Mouse (Mus musculus): ENCODE data around the gene Bcat2. TPM values are rescaled to one million over a fixed set of nuclear protein-coding genes. Genes with fewer than 3 reads are reported as not detected.

Gene Bcat2
- polyA plus RNA-seq, 1 experiment from 2014 or later = 44.0 TPM

- Histone ChIP-seq H3K9ac (ENCODE audit: low read depth, low read length) (no peak overlapping the region), H3K4me2 (ENCODE audit: low read depth, low read length) (no peak overlapping the region), H3K9me3 (replicated peaks; ENCODE audit: control insufficient read depth, low read length) (no peaks in the 10 kb centered on the region), H3K4me1 (ENCODE audit: control insufficient read depth, low read depth, low read length) (no peaks in the 10 kb centered on the region; the same call in 1 of the 2 replicates), H3K27me3 (ENCODE audit: control insufficient read depth, insufficient read depth, low read depth, low read length) (no peaks in the 10 kb centered on the region), H3K27ac (ENCODE audit: low read length) (no peak overlapping the region), H3K4me3 (ENCODE audit: low read depth, low read length) (no peak overlapping the region), H3K36me3 (ENCODE audit: control insufficient read depth, insufficient read depth) (no peaks in the 10 kb centered on the region)
- 66% methylated on average over 6 of the region's 6 CpGs for WGBS (ENCODE audit: insufficient replicate concordance)
- ATAC-seq (ENCODE audit: low read depth) = no peak
These were observed 67.8 kb downstream of the Bcat2 start for GRCm38 (mm10) chr7:45637710-45638109.

GRCm38 (mm10) chr7:45638623-45639401 is 68.9 kb downstream of the Bcat2 start:
- H3K4me3 ChIP-seq (ENCODE audit: low read depth, low read length) = no peak overlapping the region
- no peaks in the 10 kb centered on the region for H3K27me3 ChIP-seq (ENCODE audit: control insufficient read depth, insufficient read depth, low read depth, low read length)
- H3K4me2 ChIP-seq (ENCODE audit: low read depth, low read length) = peak overlapping the region; percentile 6; the same call in 1 of the 2 replicates
- H3K9ac ChIP-seq (ENCODE audit: low read depth, low read length) = no peak overlapping the region
- H3K9me3 ChIP-seq (replicated peaks; ENCODE audit: control insufficient read depth, low read length) = no peaks in the 10 kb centered on the region
- ATAC-seq (ENCODE audit: low read depth) = peak; percentile 75
- peaks cover 6% of the 10 kb centered on the region; the same call in 1 of the 2 replicates for H3K4me1 ChIP-seq (ENCODE audit: control insufficient read depth, low read depth, low read length)
- 63% methylated on average over 29 of the region's 29 CpGs for WGBS (ENCODE audit: insufficient replicate concordance)
- H3K27ac ChIP-seq (ENCODE audit: low read length) = no peak overlapping the region
- H3K36me3 ChIP-seq (ENCODE audit: control insufficient read depth, insufficient read depth) = no peaks in the 10 kb centered on the region

Other genes starting within 250 kb of the Bcat2 start
- gene Trpm4, start 236.4 kb upstream of the Bcat2 start, polyA plus RNA-seq (2015; fragmentation: Nextera tagmentation; extraction: Ambion mirVana) = 0.85 and 1.7 TPM in 2 replicates
- 0.39 and 0.60 TPM in 2 replicates for gene Hrc, start 234.9 kb upstream of the Bcat2 start, polyA plus RNA-seq (2015; fragmentation: Nextera tagmentation; extraction: Ambion mirVana)
- gene Ppfia3, start 203.1 kb upstream of the Bcat2 start, polyA plus RNA-seq (2015; fragmentation: Nextera tagmentation; extraction: Ambion mirVana) = 0.15 and 0.19 TPM in 2 replicates
- gene Lin7b, start 199.6 kb upstream of the Bcat2 start, polyA plus RNA-seq (2015; fragmentation: Nextera tagmentation; extraction: Ambion mirVana) = not detected in 2 replicates
- 64.2 and 70.1 TPM in 2 replicates for gene Snrnp70, start 174.4 kb upstream of the Bcat2 start, polyA plus RNA-seq (2015; fragmentation: Nextera tagmentation; extraction: Ambion mirVana)
- gene Kcna7, start 164.5 kb upstream of the Bcat2 start, polyA plus RNA-seq (2015; fragmentation: Nextera tagmentation; extraction: Ambion mirVana) = not detected in 2 replicates
- 0.09 and 0.26 TPM in 2 replicates for gene Ntf5, start 156.5 kb upstream of the Bcat2 start, polyA plus RNA-seq (2015; fragmentation: Nextera tagmentation; extraction: Ambion mirVana)
- gene Lhb, start 149.3 kb upstream of the Bcat2 start, polyA plus RNA-seq (2015; fragmentation: Nextera tagmentation; extraction: Ambion mirVana) = not detected in 2 replicates
- 7.6 and 8.9 TPM in 2 replicates for gene Gys1, start 135.3 kb upstream of the Bcat2 start, polyA plus RNA-seq (2015; fragmentation: Nextera tagmentation; extraction: Ambion mirVana)
- 58.8 and 59.4 TPM in 2 replicates for gene Ruvbl2, start 132.1 kb upstream of the Bcat2 start, polyA plus RNA-seq (2015; fragmentation: Nextera tagmentation; extraction: Ambion mirVana)
- 6,125 and 6,166 TPM in 2 replicates for gene Ftl1, start 110.3 kb upstream of the Bcat2 start, polyA plus RNA-seq (2015; fragmentation: Nextera tagmentation; extraction: Ambion mirVana)
- 63.3 and 63.4 TPM in 2 replicates for gene Bax, start 103.3 kb upstream of the Bcat2 start, polyA plus RNA-seq (2015; fragmentation: Nextera tagmentation; extraction: Ambion mirVana)
- 0.41 and 0.75 TPM in 2 replicates for gene Tulp2, start 88.3 kb upstream of the Bcat2 start, polyA plus RNA-seq (2015; fragmentation: Nextera tagmentation; extraction: Ambion mirVana)
- gene Gm45808, start 83.3 kb upstream of the Bcat2 start, polyA plus RNA-seq (2015; fragmentation: Nextera tagmentation; extraction: Ambion mirVana) = not detected in 2 replicates
- gene Dhdh, start 81.3 kb upstream of the Bcat2 start, polyA plus RNA-seq (2015; fragmentation: Nextera tagmentation; extraction: Ambion mirVana) = 2.5 and 3.3 TPM in 2 replicates
- gene Nucb1, start 59.7 kb upstream of the Bcat2 start, polyA plus RNA-seq (2015; fragmentation: Nextera tagmentation; extraction: Ambion mirVana) = 122 and 124 TPM in 2 replicates
- gene Ppp1r15a, start 43.9 kb upstream of the Bcat2 start, polyA plus RNA-seq (2015; fragmentation: Nextera tagmentation; extraction: Ambion mirVana) = 293 and 328 TPM in 2 replicates
- 0.47 and 0.78 TPM in 2 replicates for gene Plekha4, start 43.8 kb upstream of the Bcat2 start, polyA plus RNA-seq (2015; fragmentation: Nextera tagmentation; extraction: Ambion mirVana)
- 1.3 and 1.8 TPM in 2 replicates for gene Hsd17b14, start 15.3 kb upstream of the Bcat2 start, polyA plus RNA-seq (2015; fragmentation: Nextera tagmentation; extraction: Ambion mirVana)
- gene Fgf21, start 45.3 kb downstream of the Bcat2 start, polyA plus RNA-seq (2015; fragmentation: Nextera tagmentation; extraction: Ambion mirVana) = not detected in 2 replicates
- not detected in 2 replicates for gene Fut1, start 47.1 kb downstream of the Bcat2 start, polyA plus RNA-seq (2015; fragmentation: Nextera tagmentation; extraction: Ambion mirVana)
- 0.05 and 0.06 TPM in 2 replicates for gene Izumo1, start 51.7 kb downstream of the Bcat2 start, polyA plus RNA-seq (2015; fragmentation: Nextera tagmentation; extraction: Ambion mirVana)
- gene Rasip1, start 57.3 kb downstream of the Bcat2 start, polyA plus RNA-seq (2015; fragmentation: Nextera tagmentation; extraction: Ambion mirVana) = 1.7 and 1.8 TPM in 2 replicates
- gene Mamstr, start 69.8 kb downstream of the Bcat2 start, polyA plus RNA-seq (2015; fragmentation: Nextera tagmentation; extraction: Ambion mirVana) = 0.58 and 1.3 TPM in 2 replicates
- gene Fut2, start 96.2 kb downstream of the Bcat2 start, polyA plus RNA-seq (2015; fragmentation: Nextera tagmentation; extraction: Ambion mirVana) = 0.02 and 0.08 TPM in 2 replicates
- not detected in 2 replicates for gene Ntn5, start 113.9 kb downstream of the Bcat2 start, polyA plus RNA-seq (2015; fragmentation: Nextera tagmentation; extraction: Ambion mirVana)
- 0.05 TPM in 1 of 2 replicates, not detected in the other for gene Sec1, start 124.2 kb downstream of the Bcat2 start, polyA plus RNA-seq (2015; fragmentation: Nextera tagmentation; extraction: Ambion mirVana)
- 0.23 and 0.37 TPM in 2 replicates for gene Car11, start 129.7 kb downstream of the Bcat2 start, polyA plus RNA-seq (2015; fragmentation: Nextera tagmentation; extraction: Ambion mirVana)
- 0.27 and 0.32 TPM in 2 replicates for gene Dbp, start 134.9 kb downstream of the Bcat2 start, polyA plus RNA-seq (2015; fragmentation: Nextera tagmentation; extraction: Ambion mirVana)
- 460 and 502 TPM in 2 replicates for gene Rpl18, start 145.3 kb downstream of the Bcat2 start, polyA plus RNA-seq (2015; fragmentation: Nextera tagmentation; extraction: Ambion mirVana)
- gene Sphk2, start 147.8 kb downstream of the Bcat2 start, polyA plus RNA-seq (2015; fragmentation: Nextera tagmentation; extraction: Ambion mirVana) = 11.0 and 13.9 TPM in 2 replicates
- 0.16 and 0.30 TPM in 2 replicates for gene Fam83e, start 151.1 kb downstream of the Bcat2 start, polyA plus RNA-seq (2015; fragmentation: Nextera tagmentation; extraction: Ambion mirVana)
- gene Spaca4, start 155.7 kb downstream of the Bcat2 start, polyA plus RNA-seq (2015; fragmentation: Nextera tagmentation; extraction: Ambion mirVana) = not detected in 2 replicates
- gene Lmtk3, start 213.6 kb downstream of the Bcat2 start, polyA plus RNA-seq (2015; fragmentation: Nextera tagmentation; extraction: Ambion mirVana) = not detected in 2 replicates
- 0.08 and 0.22 TPM in 2 replicates for gene Sult2b1, start 214.5 kb downstream of the Bcat2 start, polyA plus RNA-seq (2015; fragmentation: Nextera tagmentation; extraction: Ambion mirVana)
- gene Cyth2, start 244.4 kb downstream of the Bcat2 start, polyA plus RNA-seq (2015; fragmentation: Nextera tagmentation; extraction: Ambion mirVana) = 26.0 and 26.5 TPM in 2 replicates